Mouse (Mus musculus) liver, postnatal 0 days (tissue): Measurements from ENCODE around the gene Naa10. TPM values are rescaled to one million over a fixed set of nuclear protein-coding genes. Genes with fewer than 3 reads are reported as not detected.

ENCODE experiments used
- ATAC-seq: fragments of 200-750 bp; cut with Nextera tagmentation; 2 replicates; pipeline ENCODE4 v1.8.0; 2017; ENCODE audit warnings: mild to moderate bottlenecking, moderate library complexity
- DNase-seq: peaks from one replicate; pipeline ENCODE4 v3.0.0-alpha.2; 2016
- H3K27ac ChIP-seq: fragments of 300-500 bp; sonication (generic); 2 replicates; pipeline ENCODE4 v1.5.1; 2014; ENCODE audit warnings: antibody characterized with exemption, moderate library complexity, mild to moderate bottlenecking, low read depth
- H3K27me3 ChIP-seq: fragments of 300-500 bp; sonication (generic); 2 replicates; pipeline ENCODE4 v1.6.1; 2014; ENCODE audit warnings: low read length, control low read depth, mixed read lengths; ENCODE audit not compliant: insufficient read depth
- H3K36me3 ChIP-seq: fragments of 300-500 bp; sonication (generic); replicated peaks from 2 replicates; pipeline ENCODE4 v1.6.1; 2014; ENCODE audit warnings: mild to moderate bottlenecking, control low read depth, low read length, moderate library complexity, mixed read lengths; ENCODE audit not compliant: insufficient read depth
- H3K4me1 ChIP-seq: fragments of 300-500 bp; sonication (generic); 2 replicates; pipeline ENCODE4 v1.6.1; 2014; ENCODE audit warnings: antibody characterized with exemption, mild to moderate bottlenecking, control low read depth; ENCODE audit not compliant: insufficient read depth
- H3K4me2 ChIP-seq: fragments of 300-500 bp; sonication (generic); 2 replicates; pipeline ENCODE4 v1.6.1; 2014; ENCODE audit warnings: low read depth, mild to moderate bottlenecking, low read length, moderate library complexity, mixed read lengths
- H3K4me3 ChIP-seq: fragments of 300-500 bp; sonication (generic); 2 replicates; pipeline ENCODE4 v1.5.1; 2014; ENCODE audit warnings: low read depth, low read length
- H3K9ac ChIP-seq: fragments of 300-500 bp; sonication (generic); replicated peaks from 2 replicates; pipeline ENCODE4 v1.6.1; 2014; ENCODE audit warnings: mild to moderate bottlenecking, moderate library complexity
- H3K9me3 ChIP-seq: fragments of 300-500 bp; sonication (generic); 2 replicates; pipeline ENCODE4 v1.6.1; 2016; ENCODE audit warnings: mild to moderate bottlenecking, control low read depth, low read length, mixed read lengths
- CTCF ChIP-seq: sonication (generic); IDR thresholded peaks from 2 replicates; pipeline ENCODE4 v1.5.1; 2016; ENCODE audit warnings: antibody characterized with exemption, low read depth
- EP300 ChIP-seq: IDR thresholded peaks from 2 replicates; pipeline ENCODE4 v1.6.1; 2016; ENCODE audit warnings: antibody characterized with exemption, low read depth, mild to moderate bottlenecking
- WGBS: fragments of 180-500 bp; shearing (Covaris S2); extraction: QIAGEN DNeasy Blood & Tissue Kit; methylation state at CpG from one replicate; pipeline ENCODE4 v1.1.7; 2014; ENCODE audit not compliant: insufficient replicate concordance; 5-methylcytosine and 5-hydroxymethylcytosine counted together
- polyA plus RNA-seq: library from polyadenylated mRNA; unstranded; fragments of >200 nt; fragmentation: Nextera tagmentation; extraction: Ambion mirVana; gene quantifications from 2 replicates; pipeline ENCODE4 v1.2.1, GENCODE M21; 2015

The Naa10 gene
- polyA plus RNA-seq, 1 experiment from 2014 or later = 48.9 TPM

GRCm38 (mm10) chrX:73871956-73872355 lies 49.8 kb downstream of the Naa10 start:
- DNase-seq (no peak), ATAC-seq (no peak)
- 41% methylated on average over 1 of the region's 1 CpGs for WGBS
- no peaks in the 10 kb centered on the region for H3K36me3 ChIP-seq
- no peaks in the 10 kb centered on the region for H3K9me3 ChIP-seq
- H3K4me3 ChIP-seq = no peak overlapping the region
- TF ChIP-seq EP300 (no peak), CTCF (no peak)
- no peaks in the 10 kb centered on the region for H3K4me1 ChIP-seq
- H3K27me3 ChIP-seq = peaks cover 4% of the 10 kb centered on the region; the same call in 1 of the 2 replicates
- H3K27ac ChIP-seq = no peak overlapping the region
- no peak overlapping the region for H3K9ac ChIP-seq
- H3K4me2 ChIP-seq = no peak overlapping the region

GRCm38 (mm10) chrX:73871474-73871873 lies 50.3 kb downstream of the Naa10 start:
- H3K27me3 ChIP-seq = peaks cover 1% of the 10 kb centered on the region; the same call in 1 of the 2 replicates
- no peaks in the 10 kb centered on the region for H3K36me3 ChIP-seq
- H3K9me3 ChIP-seq = no peaks in the 10 kb centered on the region
- TF ChIP-seq EP300 = no peak
- no peak for TF ChIP-seq CTCF
- H3K4me3 ChIP-seq = no peak overlapping the region
- ATAC-seq = no peak
- no peaks in the 10 kb centered on the region for H3K4me1 ChIP-seq
- H3K9ac ChIP-seq = no peak overlapping the region
- no peak overlapping the region for H3K27ac ChIP-seq
- H3K4me2 ChIP-seq = no peak overlapping the region
- no peak for DNase-seq

DNA sequence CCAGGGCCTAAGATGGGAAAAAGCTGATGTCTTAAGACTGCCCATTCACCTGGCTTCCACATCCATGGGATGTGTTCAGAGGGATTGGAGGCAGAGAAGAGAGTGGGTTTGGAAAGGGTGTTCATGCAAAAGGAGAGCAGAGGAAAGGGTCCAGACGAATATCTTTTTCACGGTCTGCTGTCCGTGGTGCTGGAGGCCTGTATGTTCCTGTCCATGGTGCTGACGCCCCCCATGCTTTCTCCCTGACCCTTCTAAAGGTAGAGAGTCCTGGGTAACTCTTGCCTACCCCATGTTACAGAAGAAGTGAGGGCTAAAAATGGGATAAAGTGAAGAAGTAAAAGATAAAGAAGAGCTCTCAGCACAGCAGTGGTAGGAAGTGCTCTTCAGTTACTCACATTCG lies 52.4 kb downstream of the Naa10 start:
- Histone ChIP-seq H3K4me3 (no peak overlapping the region), H3K4me2 (no peak overlapping the region), H3K9ac (no peak overlapping the region), H3K9me3 (no peaks in the 10 kb centered on the region), H3K27ac (no peak overlapping the region), H3K27me3 (no peaks in the 10 kb centered on the region), H3K36me3 (no peaks in the 10 kb centered on the region), H3K4me1 (no peaks in the 10 kb centered on the region)
- DNase-seq (peak; percentile 39), ATAC-seq (no peak)
- WGBS = 14% methylated on average over 5 of the region's 5 CpGs
- TF ChIP-seq CTCF (no peak), EP300 (no peak)

GRCm38 (mm10) chrX:73867852-73868251 lies 53.9 kb downstream of the Naa10 start:
- DNase-seq = no peak
- Histone ChIP-seq H3K27ac (no peak overlapping the region), H3K27me3 (no peaks in the 10 kb centered on the region), H3K9me3 (no peaks in the 10 kb centered on the region), H3K36me3 (no peaks in the 10 kb centered on the region), H3K4me1 (no peaks in the 10 kb centered on the region), H3K4me3 (no peak overlapping the region), H3K4me2 (no peak overlapping the region), H3K9ac (no peak overlapping the region)
- peak; percentile 62 for TF ChIP-seq EP300
- no peak for TF ChIP-seq CTCF
- peak; percentile 81 for ATAC-seq
- WGBS = 39% methylated on average over 1 of the region's 1 CpGs

- Histone ChIP-seq H3K36me3 (no peaks in the 10 kb centered on the region), H3K4me3 (no peak overlapping the region), H3K9ac (no peak overlapping the region), H3K27me3 (no peaks in the 10 kb centered on the region), H3K9me3 (no peaks in the 10 kb centered on the region), H3K27ac (no peak overlapping the region), H3K4me2 (no peak overlapping the region), H3K4me1 (no peaks in the 10 kb centered on the region)
- TF ChIP-seq EP300 (no peak), CTCF (no peak)
- WGBS = 28% methylated on average over 3 of the region's 3 CpGs
- no peak for ATAC-seq
- no peak for DNase-seq
These were observed 54.5 kb downstream of the Naa10 start for GRCm38 (mm10) chrX:73867256-73867655.

Other genes starting within 250 kb of the Naa10 start
- 0.72 and 0.81 TPM in 2 replicates for gene Slc6a8, start 248.8 kb downstream of the Naa10 start, polyA plus RNA-seq
- 143 and 144 TPM in 2 replicates for gene Bcap31, start 205.8 kb downstream of the Naa10 start, polyA plus RNA-seq
- gene Abcd1, start 205.3 kb downstream of the Naa10 start, polyA plus RNA-seq = 7.0 and 7.5 TPM in 2 replicates
- 0.15 and 0.23 TPM in 2 replicates for gene Plxnb3, start 164.9 kb downstream of the Naa10 start, polyA plus RNA-seq
- gene Srpk3, start 147.5 kb downstream of the Naa10 start, polyA plus RNA-seq = 1.7 TPM in 2 replicates
- gene Idh3g, start 135.0 kb downstream of the Naa10 start, polyA plus RNA-seq = 83.7 and 88.1 TPM in 2 replicates
- gene Ssr4, start 134.9 kb downstream of the Naa10 start, polyA plus RNA-seq = 183 and 185 TPM in 2 replicates
- 0.04 and 0.06 TPM in 2 replicates for gene Pdzd4, start 97.0 kb downstream of the Naa10 start, polyA plus RNA-seq
- gene Avpr2, start 29.8 kb downstream of the Naa10 start, polyA plus RNA-seq = 0.08 and 0.09 TPM in 2 replicates
- 0.06 and 0.12 TPM in 2 replicates for gene L1cam, start 25.8 kb downstream of the Naa10 start, polyA plus RNA-seq
- gene Arhgap4, start 74 bp downstream of the Naa10 start, polyA plus RNA-seq = 5.1 and 5.2 TPM in 2 replicates
- gene Renbp, start 8.9 kb upstream of the Naa10 start, polyA plus RNA-seq = 22.3 and 22.6 TPM in 2 replicates
- 14.6 and 16.4 TPM in 2 replicates for gene Hcfc1, start 44.4 kb upstream of the Naa10 start, polyA plus RNA-seq
- 17.9 and 18.7 TPM in 2 replicates for gene Irak1, start 102.0 kb upstream of the Naa10 start, polyA plus RNA-seq
- gene Opn1mw, start 205.5 kb upstream of the Naa10 start, polyA plus RNA-seq = not detected in 2 replicates
- gene Mecp2, start 213.4 kb upstream of the Naa10 start, polyA plus RNA-seq = 4.7 and 5.4 TPM in 2 replicates
- gene Tex28, start 245.9 kb upstream of the Naa10 start, polyA plus RNA-seq = not detected in 2 replicates